Mouse (Mus musculus) hematopoietic stem cell, adult 5-6 weeks (primary cell): ENCODE results near the gene Mad1l1. TPM values are rescaled to one million over a fixed set of nuclear protein-coding genes. Genes with fewer than 3 reads are reported as not detected.

Source experiments
- ATAC-seq, 2 experiments: fragments of 125-278 bp in 1 of 2; replicated peaks in 1 of 2; 2 replicates each; pipeline ENCODE4 v1.8.0; 2016 to 2017; ENCODE audit warnings: inconsistent platforms in 2 of 2, mild to moderate bottlenecking in 2 of 2, moderate number of reproducible peaks in 2 of 2, low read depth in 1 of 2, moderate TSS enrichment in 1 of 2; ENCODE audit not compliant: low FRiP score in 2 of 2, poor library complexity in 2 of 2, severe bottlenecking in 2 of 2, insufficient read depth in 1 of 2, low TSS enrichment in 1 of 2
- total RNA-seq: library from RNA; stranded (forward); fragments of 172-1452, 232-1000 nt; gene quantifications from 2 replicates; pipeline ENCODE4 v1.2.3, GENCODE M21; 2017

The Mad1l1 gene
- total RNA-seq, 1 experiment from 2014 or later, result 70.7 TPM

GRCm38 (mm10) chr5:140141336-140141735 lies 180.0 kb downstream of the Mad1l1 start:
- ATAC-seq, result no peak

- ATAC-seq, result peak; percentile 44 to 63; a peak in 3 of 4 replicates
Measured at GRCm38 (mm10) chr5:140140214-140140613, 181.1 kb downstream of the Mad1l1 start.

GRCm38 (mm10) chr5:140135734-140136625 lies 185.4 kb downstream of the Mad1l1 start:
- ATAC-seq, result no peak

- ATAC-seq, result no peak
Measured at GRCm38 (mm10) chr5:140134021-140134420, 187.3 kb downstream of the Mad1l1 start.

GRCm38 (mm10) chr5:140128414-140128981 lies 192.9 kb downstream of the Mad1l1 start:
- ATAC-seq, result no peak

- ATAC-seq, result no peak
Measured at GRCm38 (mm10) chr5:140127981-140128380, 193.4 kb downstream of the Mad1l1 start.

GRCm38 (mm10) chr5:140124626-140125025 lies 196.7 kb downstream of the Mad1l1 start:
- no peak for ATAC-seq

- no peak for ATAC-seq
Measured at GRCm38 (mm10) chr5:140123640-140124366, 197.5 kb downstream of the Mad1l1 start.

- ATAC-seq, result no peak
Measured at GRCm38 (mm10) chr5:140123194-140123593, 198.2 kb downstream of the Mad1l1 start.

GRCm38 (mm10) chr5:140121966-140122365 lies 199.4 kb downstream of the Mad1l1 start:
- ATAC-seq, result no peak

GRCm38 (mm10) chr5:140118921-140119320 lies 202.4 kb downstream of the Mad1l1 start:
- no peak for ATAC-seq

- ATAC-seq, result no peak
Measured at GRCm38 (mm10) chr5:140117968-140118367, 203.4 kb downstream of the Mad1l1 start.

GRCm38 (mm10) chr5:140115434-140116271 lies 205.7 kb downstream of the Mad1l1 start:
- ATAC-seq, result peak; percentile 78 to 83

GRCm38 (mm10) chr5:140114512-140115060 lies 206.8 kb downstream of the Mad1l1 start:
- ATAC-seq, result no peak

- no peak for ATAC-seq
Measured at GRCm38 (mm10) chr5:140113281-140113680, 208.1 kb downstream of the Mad1l1 start.

- no peak for ATAC-seq
Measured at GRCm38 (mm10) chr5:140110024-140110423, 211.3 kb downstream of the Mad1l1 start.

- peak; percentile 47 to 50; a peak in 2 of 4 replicates for ATAC-seq
Measured at GRCm38 (mm10) chr5:140107907-140108306, 213.4 kb downstream of the Mad1l1 start.
